Mouse (Mus musculus) kidney, embryonic 14.5 days (tissue): ENCODE measurements around the gene Odf2. TPM values are rescaled to one million over a fixed set of nuclear protein-coding genes. Genes with fewer than 3 reads are reported as not detected.
A peak's percentile ranks its signal among the peaks of the same experiment; 100 is the strongest.

Source experiments
- ATAC-seq: fragments of 200-750 bp; cut with Nextera tagmentation; 2 replicates; pipeline ENCODE4 v1.8.0; 2017; ENCODE audit warnings: moderate number of reproducible peaks, mild to moderate bottlenecking, moderate TSS enrichment, moderate library complexity; ENCODE audit not compliant: low FRiP score, low TSS enrichment
- H3K27ac ChIP-seq: fragments of 300-500 bp; sonication (generic); 2 replicates; pipeline ENCODE4 v1.5.1; 2014; ENCODE audit warnings: low read depth, mild to moderate bottlenecking, low read length, moderate library complexity, mixed read lengths
- H3K27me3 ChIP-seq: fragments of 300-500 bp; sonication (generic); 2 replicates; pipeline ENCODE4 v1.6.1; 2014; ENCODE audit warnings: mild to moderate bottlenecking, low read length; ENCODE audit not compliant: control insufficient read depth, insufficient read depth
- H3K36me3 ChIP-seq: fragments of 300-500 bp; sonication (generic); 2 replicates; pipeline ENCODE4 v1.6.1; 2014; ENCODE audit warnings: low read length, mixed read lengths; ENCODE audit not compliant: control insufficient read depth, insufficient read depth
- H3K4me1 ChIP-seq: fragments of 300-500 bp; sonication (generic); 2 replicates; pipeline ENCODE4 v1.6.1; 2014; ENCODE audit warnings: low read length, mixed read lengths; ENCODE audit not compliant: control insufficient read depth, insufficient read depth
- H3K4me2 ChIP-seq: fragments of 300-500 bp; sonication (generic); replicated peaks from 2 replicates; pipeline ENCODE4 v1.6.1; 2014; ENCODE audit warnings: low read depth, mild to moderate bottlenecking, low read length
- H3K4me3 ChIP-seq: fragments of 300-500 bp; sonication (generic); 2 replicates; pipeline ENCODE4 v1.5.1; 2014; ENCODE audit warnings: mild to moderate bottlenecking, low read length
- H3K9ac ChIP-seq: fragments of 300-500 bp; sonication (generic); 2 replicates; pipeline ENCODE4 v1.6.1; 2014; ENCODE audit warnings: low read depth, mild to moderate bottlenecking, low read length, moderate library complexity
- H3K9me3 ChIP-seq: fragments of 300-500 bp; sonication (generic); 2 replicates; pipeline ENCODE4 v1.6.1; 2016; ENCODE audit warnings: low read length; ENCODE audit not compliant: control insufficient read depth
- WGBS: fragments of 180-500 bp; shearing (Covaris S2); extraction: QIAGEN DNeasy Blood & Tissue Kit; methylation state at CpG from one replicate; pipeline ENCODE4 v1.1.7; 2014; 5-methylcytosine and 5-hydroxymethylcytosine counted together
- polyA plus RNA-seq: library from polyadenylated mRNA; unstranded; fragments of >200 nt; fragmentation: Nextera tagmentation; extraction: Ambion mirVana; gene quantifications from 2 replicates; pipeline ENCODE4 v1.2.1, GENCODE M21; 2014

The Odf2 gene
- polyA plus RNA-seq, 1 experiment from 2014 or later: 79.9 TPM

- H3K4me3 ChIP-seq: no peak overlapping the region
- H3K4me1 ChIP-seq: peaks cover 9% of the 10 kb centered on the region; the same call in 1 of the 2 replicates
- no peak for ATAC-seq
- no peaks in the 10 kb centered on the region for H3K36me3 ChIP-seq
- no peak overlapping the region for H3K27ac ChIP-seq
- H3K27me3 ChIP-seq: peaks cover 34% of the 10 kb centered on the region
- H3K9me3 ChIP-seq: no peaks in the 10 kb centered on the region
- no peak overlapping the region for H3K9ac ChIP-seq
- 79% methylated on average over 8 of the region's 8 CpGs for WGBS
- no peak overlapping the region for H3K4me2 ChIP-seq
Measured at GRCm38 (mm10) chr2:29849041-29849440, 40.0 kb upstream of the Odf2 start.

- peaks cover 25% of the 10 kb centered on the region for H3K27me3 ChIP-seq
- 60% methylated on average over 5 of the region's 5 CpGs for WGBS
- H3K36me3 ChIP-seq: no peaks in the 10 kb centered on the region
- no peak overlapping the region for H3K4me2 ChIP-seq
- no peak for ATAC-seq
- no peak overlapping the region for H3K4me3 ChIP-seq
- H3K9me3 ChIP-seq: no peaks in the 10 kb centered on the region
- H3K27ac ChIP-seq: no peak overlapping the region
- peaks cover 9% of the 10 kb centered on the region; the same call in 1 of the 2 replicates for H3K4me1 ChIP-seq
- H3K9ac ChIP-seq: no peak overlapping the region
Measured at GRCm38 (mm10) chr2:29849841-29850480, 39.1 kb upstream of the Odf2 start.

GRCm38 (mm10) chr2:29852957-29853485 is 36.0 kb upstream of the Odf2 start:
- Histone ChIP-seq H3K4me1 (peaks cover 8% of the 10 kb centered on the region; the same call in 1 of the 2 replicates), H3K27ac (no peak overlapping the region), H3K27me3 (peaks cover under 1% of the 10 kb centered on the region; the same call in 1 of the 2 replicates), H3K9me3 (no peaks in the 10 kb centered on the region), H3K36me3 (no peaks in the 10 kb centered on the region), H3K4me3 (no peak overlapping the region), H3K9ac (no peak overlapping the region), H3K4me2 (no peak overlapping the region)
- ATAC-seq: no peak
- WGBS: 48% methylated on average over 4 of the region's 4 CpGs

DNA sequence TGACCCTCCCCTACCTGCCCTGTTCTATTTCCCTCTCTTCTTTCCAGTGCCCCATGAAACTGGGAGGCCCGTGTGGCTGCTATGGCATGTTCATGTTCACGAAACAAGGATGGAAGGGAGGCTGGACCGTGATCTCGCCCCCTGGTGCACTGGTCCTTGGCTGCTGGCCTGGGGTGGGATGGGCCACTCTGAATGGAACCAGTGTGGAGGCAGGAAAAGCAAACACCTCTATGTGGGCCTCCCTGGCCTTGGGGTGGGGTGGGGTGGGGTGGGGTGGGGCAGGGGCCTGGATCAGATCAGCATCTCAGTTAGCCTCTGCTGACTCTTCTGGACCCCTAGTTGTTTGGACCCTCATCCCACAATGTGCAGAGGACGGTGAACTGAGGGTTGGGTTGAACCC is 35.3 kb upstream of the Odf2 start:
- 80% methylated on average over 5 of the region's 5 CpGs for WGBS
- ATAC-seq: no peak
- Histone ChIP-seq H3K4me3 (no peak overlapping the region), H3K27ac (no peak overlapping the region), H3K4me2 (no peak overlapping the region), H3K9ac (no peak overlapping the region), H3K36me3 (no peaks in the 10 kb centered on the region), H3K27me3 (no peaks in the 10 kb centered on the region), H3K9me3 (no peaks in the 10 kb centered on the region), H3K4me1 (peaks cover 8% of the 10 kb centered on the region; the same call in 1 of the 2 replicates)

- H3K9me3 ChIP-seq: no peaks in the 10 kb centered on the region
- H3K4me1 ChIP-seq: peaks cover 8% of the 10 kb centered on the region; the same call in 1 of the 2 replicates
- ATAC-seq: no peak
- no peaks in the 10 kb centered on the region for H3K27me3 ChIP-seq
- no peak overlapping the region for H3K4me2 ChIP-seq
- no peaks in the 10 kb centered on the region for H3K36me3 ChIP-seq
- H3K4me3 ChIP-seq: no peak overlapping the region
- WGBS: 73% methylated on average over 10 of the region's 10 CpGs
- H3K27ac ChIP-seq: no peak overlapping the region
- no peak overlapping the region for H3K9ac ChIP-seq
Measured at GRCm38 (mm10) chr2:29855585-29856210, 33.3 kb upstream of the Odf2 start.

GRCm38 (mm10) chr2:29856451-29857260 is 32.4 kb upstream of the Odf2 start:
- Histone ChIP-seq H3K36me3 (no peaks in the 10 kb centered on the region), H3K4me2 (no peak overlapping the region), H3K4me3 (no peak overlapping the region), H3K4me1 (peaks cover 8% of the 10 kb centered on the region; the same call in 1 of the 2 replicates), H3K27ac (no peak overlapping the region), H3K9me3 (no peaks in the 10 kb centered on the region), H3K9ac (peak overlapping the region; percentile 37; the same call in 1 of the 2 replicates), H3K27me3 (no peaks in the 10 kb centered on the region)
- WGBS: 8% methylated on average over 19 of the region's 19 CpGs
- ATAC-seq: 0 out of 2 replicates have a peak, but pooled peaks have one; percentile 28

GRCm38 (mm10) chr2:29857341-29857740 is 31.7 kb upstream of the Odf2 start:
- no peak overlapping the region for H3K4me3 ChIP-seq
- no peaks in the 10 kb centered on the region for H3K27me3 ChIP-seq
- H3K9ac ChIP-seq: no peak overlapping the region
- peaks cover 8% of the 10 kb centered on the region; the same call in 1 of the 2 replicates for H3K4me1 ChIP-seq
- no peaks in the 10 kb centered on the region for H3K36me3 ChIP-seq
- no peaks in the 10 kb centered on the region for H3K9me3 ChIP-seq
- ATAC-seq: no peak
- no peak overlapping the region for H3K27ac ChIP-seq
- WGBS: 22% methylated on average over 2 of the region's 2 CpGs
- no peak overlapping the region for H3K4me2 ChIP-seq

- Histone ChIP-seq H3K27ac (no peak overlapping the region), H3K27me3 (no peaks in the 10 kb centered on the region), H3K9me3 (no peaks in the 10 kb centered on the region), H3K36me3 (no peaks in the 10 kb centered on the region), H3K9ac (no peak overlapping the region), H3K4me2 (no peak overlapping the region), H3K4me3 (no peak overlapping the region), H3K4me1 (peaks cover 8% of the 10 kb centered on the region; the same call in 1 of the 2 replicates)
- WGBS: 68% methylated on average over 5 of the region's 5 CpGs
- ATAC-seq: no peak
Measured at GRCm38 (mm10) chr2:29857967-29858366, 31.1 kb upstream of the Odf2 start.
